21 mouse cellular contexts compared by ENCODE assay signal in the genomic region with DNA sequence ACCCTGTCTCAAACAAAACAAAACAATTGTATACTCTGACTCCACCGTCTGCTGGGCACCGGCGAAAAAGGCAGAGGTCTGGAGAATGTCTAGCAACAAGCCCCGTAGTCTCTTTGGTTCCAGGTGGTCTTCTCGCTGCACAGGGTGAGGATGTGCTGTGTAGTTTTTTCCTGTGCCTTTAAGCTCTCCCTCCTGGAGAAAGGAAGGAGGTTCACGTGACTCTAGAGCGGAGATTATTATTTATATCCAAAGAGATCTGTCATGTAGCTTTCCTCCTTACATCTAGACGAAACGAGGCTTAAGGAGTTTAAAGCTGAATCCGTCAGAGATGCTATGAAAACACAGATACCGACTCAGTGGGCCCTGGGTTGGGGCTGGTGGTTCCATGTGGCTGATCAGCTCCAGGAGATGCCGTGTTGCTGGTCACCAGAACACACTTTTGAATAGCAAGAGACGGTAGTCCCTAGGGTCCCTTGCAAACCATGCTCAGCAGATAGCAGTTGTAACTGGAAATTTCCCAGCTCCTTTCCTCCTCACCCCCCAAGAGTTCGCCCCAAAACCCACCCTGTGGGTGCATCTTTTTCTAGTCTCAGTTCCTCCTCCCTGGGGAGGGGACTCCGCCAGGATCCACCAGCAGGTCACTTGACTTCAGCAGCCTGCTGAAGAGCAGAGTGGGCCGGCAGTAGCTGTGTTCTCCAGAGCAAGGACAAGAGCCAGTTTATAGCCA.
DNase-seq lines count a peak whose midpoint lies in the region; ATAC-seq and TF ChIP-seq lines count a peak whose summit lies in the region.
"Had no signal": no experiment of that assay in that cellular context is flagged by ENCODE, and none has a peak within 500 bp of the region (broad histone marks: within the 10 kb centered on the region; RNA-seq: fewer than 3 reads in every experiment).

No protein-coding gene starts in this region.

- H3K36me3 ChIP-seq in heart, adult 2 months (ENCODE audit: control insufficient read depth, insufficient read depth, low read length) = peaks cover 2% of the 10 kb centered on the region; the same call in 1 of the 2 replicates
- H3K36me3 ChIP-seq in intestine, postnatal 0 days (ENCODE audit: control insufficient read depth, insufficient read depth) = no peaks in the 10 kb centered on the region
- H3K36me3 ChIP-seq in intestine, embryonic 16.5 days (ENCODE audit: control insufficient read depth, insufficient read depth, low read length) = no peaks in the 10 kb centered on the region
- no peaks in the 10 kb centered on the region for H3K36me3 ChIP-seq in lung, embryonic 14.5 days (ENCODE audit: insufficient read depth)
- H3K36me3 ChIP-seq in stomach, embryonic 15.5 days = no peaks in the 10 kb centered on the region
- H3K36me3 ChIP-seq in midbrain, postnatal 0 days (ENCODE audit: insufficient read depth, low read length) = no peaks in the 10 kb centered on the region
- H3K36me3 ChIP-seq: embryonic facial prominence, embryonic 10.5 days; limb, embryonic 12.5 days; liver, embryonic 15.5 days had no signal

- WGBS in heart, adult 2 months = 32% methylated on average over 16 of the region's 16 CpGs
- 61% methylated on average over 16 of the region's 16 CpGs for WGBS in intestine, postnatal 0 days
- WGBS in intestine, embryonic 16.5 days = 51% methylated on average over 16 of the region's 16 CpGs
- 54% methylated on average over 16 of the region's 16 CpGs for WGBS in lung, embryonic 14.5 days
- WGBS in stomach, embryonic 15.5 days = 44% methylated on average over 16 of the region's 16 CpGs
- WGBS in midbrain, postnatal 0 days = 69% methylated on average over 16 of the region's 16 CpGs

- H3K9ac ChIP-seq in heart, adult 2 months (ENCODE audit: low read depth, low read length) = peak overlapping the region; percentile 14; the same call in 1 of the 2 replicates
- H3K9ac ChIP-seq in intestine, postnatal 0 days (ENCODE audit: low read depth, low read length) = no peak overlapping the region
- H3K9ac ChIP-seq in intestine, embryonic 16.5 days (ENCODE audit: low read depth, low read length) = no peak overlapping the region
- H3K9ac ChIP-seq in lung, embryonic 14.5 days = no peak overlapping the region
- H3K9ac ChIP-seq in stomach, embryonic 15.5 days = no peak overlapping the region
- H3K9ac ChIP-seq in midbrain, postnatal 0 days (replicated peaks; ENCODE audit: low read length, poor library complexity, severe bottlenecking) = no peak overlapping the region
- H3K9ac ChIP-seq: hindbrain, embryonic 14.5 days; limb, embryonic 12.5 days; liver, embryonic 15.5 days had no signal

- H3K27ac ChIP-seq in heart, adult 2 months = peak overlapping the region; percentile 32
- no peak overlapping the region for H3K27ac ChIP-seq in intestine, postnatal 0 days (ENCODE audit: low read depth, low read length)
- H3K27ac ChIP-seq in intestine, embryonic 16.5 days (ENCODE audit: low read length) = no peak overlapping the region
- no peak overlapping the region for H3K27ac ChIP-seq in lung, embryonic 14.5 days (ENCODE audit: low read depth)
- no peak overlapping the region for H3K27ac ChIP-seq in stomach, embryonic 15.5 days
- no peak overlapping the region for H3K27ac ChIP-seq in midbrain, postnatal 0 days (ENCODE audit: low read depth, low read length)
- H3K27ac ChIP-seq: embryonic facial prominence, embryonic 10.5 days; hindbrain, embryonic 14.5 days; limb, embryonic 12.5 days; liver, embryonic 15.5 days had no signal

- peak overlapping the region; percentile 24; the same call in 1 of the 2 replicates for H3K4me2 ChIP-seq in intestine, postnatal 0 days (replicated peaks; ENCODE audit: low read depth)
- no peak overlapping the region for H3K4me2 ChIP-seq in intestine, embryonic 16.5 days (ENCODE audit: low read depth, low read length)
- no peak overlapping the region for H3K4me2 ChIP-seq in lung, embryonic 14.5 days
- H3K4me2 ChIP-seq in stomach, embryonic 15.5 days = 0 out of 2 replicates have a peak overlapping the region, but pooled peaks have one; percentile 23
- H3K4me2 ChIP-seq in midbrain, postnatal 0 days (ENCODE audit: low read depth, low read length, poor library complexity, severe bottlenecking) = no peak overlapping the region
- H3K4me2 ChIP-seq: hindbrain, embryonic 14.5 days; limb, embryonic 12.5 days; liver, embryonic 15.5 days had no signal

- no peak for TF ChIP-seq CTCF in heart, adult 2 months (IDR thresholded peaks at IDR 0.05)
- no peak for TF ChIP-seq CTCF in intestine, postnatal 0 days (IDR thresholded peaks at IDR 0.05; ENCODE audit: low read depth)
- TF ChIP-seq CTCF in lung, embryonic 14.5 days (IDR thresholded peaks at IDR 0.05; ENCODE audit: low read depth) = no peak
- no peak for TF ChIP-seq CTCF in midbrain, postnatal 0 days (IDR thresholded peaks at IDR 0.05)

- intact Hi-C loops in heart, adult 2 months (cut with DNase I) = loop anchor here (5.0 kb wide), 1 partner anchor 73 kb away; no protein-coding TSS in a partner anchor
- intact Hi-C loops in heart, postnatal 36 days (cut with DNase I) = loop anchor here (5.0 kb wide), 1 partner anchor 68 kb away; no protein-coding TSS in a partner anchor

- no peak for DNase-seq in heart, adult 2 months
- no peak for DNase-seq in heart, postnatal 36 days
- peak; percentile 21 for DNase-seq in lung, embryonic 14.5 days
- no peak for DNase-seq in lung, postnatal 25 days (ENCODE audit: low spot score)
- DNase-seq in midbrain, postnatal 0 days (ENCODE audit: low spot score) = no peak
- DNase-seq: B cell, adult 2 months; cerebellum, postnatal 14 days; gastrocnemius, postnatal 25 days; kidney, postnatal 14 days; midbrain, embryonic 14.5 days; right cerebral cortex, postnatal 25 days; thymus, postnatal 14 days had no signal

- ATAC-seq in intestine, postnatal 0 days = no peak
- ATAC-seq in intestine, embryonic 16.5 days = no peak
- ATAC-seq in lung, embryonic 14.5 days (ENCODE audit: insufficient read depth) = peak; percentile 52; the same call in 1 of the 2 replicates
- ATAC-seq in stomach, embryonic 15.5 days (ENCODE audit: insufficient read depth, low FRiP score, low read depth) = peak; percentile 39; the same call in 1 of the 2 replicates
- no peak for ATAC-seq in midbrain, postnatal 0 days (ENCODE audit: low FRiP score)
- ATAC-seq: forebrain, embryonic 16.5 days had no signal

- peak overlapping the region; percentile 3; the same call in 1 of the 2 replicates for H3K4me3 ChIP-seq in heart, adult 2 months
- no peak overlapping the region for H3K4me3 ChIP-seq in intestine, postnatal 0 days (ENCODE audit: low read depth, low read length)
- no peak overlapping the region for H3K4me3 ChIP-seq in intestine, embryonic 16.5 days (ENCODE audit: low read length)
- H3K4me3 ChIP-seq in lung, embryonic 14.5 days (ENCODE audit: low read depth, low read length) = no peak overlapping the region
- no peak overlapping the region for H3K4me3 ChIP-seq in stomach, embryonic 15.5 days (replicated peaks)
- H3K4me3 ChIP-seq in midbrain, postnatal 0 days (ENCODE audit: low read depth, low read length) = no peak overlapping the region
- H3K4me3 ChIP-seq: embryonic facial prominence, embryonic 10.5 days; erythroblast, embryonic 14.5 days; limb, embryonic 12.5 days; liver, embryonic 15.5 days had no signal

- no peaks in the 10 kb centered on the region for H3K27me3 ChIP-seq in heart, adult 2 months (ENCODE audit: control insufficient read depth, insufficient read depth, low read length)
- no peaks in the 10 kb centered on the region for H3K27me3 ChIP-seq in intestine, postnatal 0 days (replicated peaks; ENCODE audit: control insufficient read depth, insufficient read depth, low read length)
- no peaks in the 10 kb centered on the region for H3K27me3 ChIP-seq in intestine, embryonic 16.5 days (replicated peaks; ENCODE audit: control insufficient read depth, insufficient read depth, low read length)
- no peaks in the 10 kb centered on the region for H3K27me3 ChIP-seq in lung, embryonic 14.5 days (ENCODE audit: insufficient read depth, low read length)
- no peaks in the 10 kb centered on the region for H3K27me3 ChIP-seq in stomach, embryonic 15.5 days (replicated peaks)
- no peaks in the 10 kb centered on the region for H3K27me3 ChIP-seq in midbrain, postnatal 0 days (ENCODE audit: insufficient read depth, low read length)
- H3K27me3 ChIP-seq: limb, embryonic 12.5 days; liver, embryonic 15.5 days had no signal

- H3K9me3 ChIP-seq in intestine, postnatal 0 days (ENCODE audit: control insufficient read depth) = no peaks in the 10 kb centered on the region
- no peaks in the 10 kb centered on the region for H3K9me3 ChIP-seq in intestine, embryonic 16.5 days (ENCODE audit: control insufficient read depth, low read length)
- H3K9me3 ChIP-seq in lung, embryonic 14.5 days (ENCODE audit: low read depth, low read length) = no peaks in the 10 kb centered on the region
- H3K9me3 ChIP-seq in stomach, embryonic 15.5 days = no peaks in the 10 kb centered on the region
- H3K9me3 ChIP-seq in midbrain, postnatal 0 days (ENCODE audit: low read length) = no peaks in the 10 kb centered on the region
- H3K9me3 ChIP-seq: embryonic facial prominence, embryonic 10.5 days; limb, embryonic 12.5 days; liver, embryonic 15.5 days had no signal

- no peak for TF ChIP-seq POLR2A in heart, adult 2 months (IDR thresholded peaks at IDR 0.05; ENCODE audit: insufficient read depth, low read depth, low read length)

- peaks cover 6% of the 10 kb centered on the region for H3K79me2 ChIP-seq in heart, adult 2 months (replicated peaks; ENCODE audit: control insufficient read depth, insufficient read depth, low read length)

- TF ChIP-seq EP300 in heart, adult 2 months (IDR thresholded peaks at IDR 0.05; ENCODE audit: insufficient read depth, low read depth, low read length) = no peak

- H3K4me1 ChIP-seq in heart, adult 2 months (ENCODE audit: control insufficient read depth, insufficient read depth, low read length) = peaks cover 13% of the 10 kb centered on the region
- no peaks in the 10 kb centered on the region; the same call in 1 of the 2 replicates for H3K4me1 ChIP-seq in intestine, postnatal 0 days (replicated peaks; ENCODE audit: control insufficient read depth, insufficient read depth, low read length)
- H3K4me1 ChIP-seq in intestine, embryonic 16.5 days (ENCODE audit: control insufficient read depth, insufficient read depth, low read length) = peaks cover 10% of the 10 kb centered on the region; the same call in 1 of the 2 replicates
- peaks cover 4% of the 10 kb centered on the region; the same call in 1 of the 2 replicates for H3K4me1 ChIP-seq in lung, embryonic 14.5 days (ENCODE audit: insufficient read depth)
- H3K4me1 ChIP-seq in stomach, embryonic 15.5 days = peaks cover 9% of the 10 kb centered on the region
- no peaks in the 10 kb centered on the region for H3K4me1 ChIP-seq in midbrain, postnatal 0 days (ENCODE audit: insufficient read depth, low read length)
- H3K4me1 ChIP-seq: liver, embryonic 15.5 days had no signal

Comparison
In these comparisons a context has a peak if more than half of its experiments do, and no peak if none do; other contexts are left out.
1. H3K4me2 ChIP-seq: peak in intestine, postnatal 0 days (single experiment) and stomach, embryonic 15.5 days (single experiment); none in intestine, embryonic 16.5 days (single experiment), lung, embryonic 14.5 days (single experiment) and midbrain, postnatal 0 days (single experiment).
2. ATAC-seq: peak in lung, embryonic 14.5 days (single experiment) and stomach, embryonic 15.5 days (single experiment); none in intestine, postnatal 0 days (single experiment), intestine, embryonic 16.5 days (single experiment) and midbrain, postnatal 0 days (single experiment).